Mouse (Mus musculus): ENCODE results near the gene Sltm. TPM values are rescaled to one million over a fixed set of nuclear protein-coding genes. Genes with fewer than 3 reads are reported as not detected.

The Sltm gene
- polyA plus RNA-seq, 1 experiment from 2014 or later: 73.6 TPM

DNA sequence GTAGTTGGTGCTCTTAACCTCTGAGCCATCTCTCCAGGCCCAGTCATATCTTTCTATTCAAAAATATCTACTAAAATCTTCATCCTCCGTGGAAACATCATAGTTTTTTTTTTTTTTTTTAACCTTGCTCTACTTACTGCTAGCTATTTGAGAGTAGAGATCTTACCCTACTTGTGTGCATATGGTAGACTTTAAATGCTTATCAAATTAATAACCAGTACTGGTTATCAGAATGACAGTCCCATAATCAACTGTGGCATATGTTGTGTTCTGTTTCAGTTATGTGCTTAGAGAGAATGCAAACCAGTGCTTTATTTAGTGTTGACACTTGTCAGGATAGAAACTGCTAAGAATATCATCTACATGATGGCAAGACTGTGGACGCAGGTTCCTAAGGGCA is 35.6 kb downstream of the Sltm start:
- H3K4me2 ChIP-seq (ENCODE audit: low read length): no peak overlapping the region
- ATAC-seq: no peak
- no peak overlapping the region for H3K27ac ChIP-seq (ENCODE audit: low read length)

DNA sequence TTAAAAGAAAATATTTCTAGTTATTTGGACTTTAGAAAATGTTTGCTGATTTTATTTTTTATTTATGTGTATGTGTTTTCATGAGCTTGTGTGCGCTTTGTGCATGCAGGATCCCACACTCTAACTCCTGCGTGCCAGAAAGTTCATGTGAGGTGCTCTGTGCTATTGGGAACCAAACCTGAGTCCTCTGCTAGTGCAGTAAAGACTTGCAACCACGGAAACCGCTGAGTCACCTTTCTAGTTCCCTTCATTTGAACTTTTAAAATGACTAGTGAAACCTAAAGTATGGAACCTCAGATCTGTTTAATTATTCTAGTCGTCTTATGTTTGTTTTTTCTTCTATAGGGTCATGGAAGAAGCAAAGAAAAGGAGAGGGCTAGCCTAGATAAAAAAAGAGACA is 38.4 kb downstream of the Sltm start:
- Histone ChIP-seq H3K36me3 (ENCODE audit: control insufficient read depth, insufficient read depth) (peaks cover 34% of the 10 kb centered on the region), H3K4me1 (replicated peaks; ENCODE audit: control insufficient read depth, insufficient read depth, low read length) (no peaks in the 10 kb centered on the region), H3K4me3 (replicated peaks; ENCODE audit: low read length) (no peak overlapping the region), H3K27ac (ENCODE audit: low read length) (no peak overlapping the region), H3K27me3 (replicated peaks; ENCODE audit: control insufficient read depth, insufficient read depth, low read length) (no peaks in the 10 kb centered on the region), H3K9me3 (ENCODE audit: control insufficient read depth, low read length) (no peaks in the 10 kb centered on the region), H3K9ac (replicated peaks; ENCODE audit: low read depth, low read length) (no peak overlapping the region), H3K4me2 (ENCODE audit: low read length) (no peak overlapping the region)
- ATAC-seq: no peak
- WGBS: 93% methylated on average over 5 of the region's 5 CpGs

More for the DNA sequence above, 35.6 kb downstream of the Sltm start:
- Histone ChIP-seq H3K4me1 (replicated peaks; ENCODE audit: control insufficient read depth, insufficient read depth, low read length) (no peaks in the 10 kb centered on the region), H3K9ac (replicated peaks; ENCODE audit: low read depth, low read length) (no peak overlapping the region), H3K27me3 (replicated peaks; ENCODE audit: control insufficient read depth, insufficient read depth, low read length) (no peaks in the 10 kb centered on the region), H3K36me3 (ENCODE audit: control insufficient read depth, insufficient read depth) (peaks cover 34% of the 10 kb centered on the region), H3K4me3 (replicated peaks; ENCODE audit: low read length) (no peak overlapping the region), H3K9me3 (ENCODE audit: control insufficient read depth, low read length) (no peaks in the 10 kb centered on the region)
- WGBS: 94% methylated on average over 2 of the region's 2 CpGs

DNA sequence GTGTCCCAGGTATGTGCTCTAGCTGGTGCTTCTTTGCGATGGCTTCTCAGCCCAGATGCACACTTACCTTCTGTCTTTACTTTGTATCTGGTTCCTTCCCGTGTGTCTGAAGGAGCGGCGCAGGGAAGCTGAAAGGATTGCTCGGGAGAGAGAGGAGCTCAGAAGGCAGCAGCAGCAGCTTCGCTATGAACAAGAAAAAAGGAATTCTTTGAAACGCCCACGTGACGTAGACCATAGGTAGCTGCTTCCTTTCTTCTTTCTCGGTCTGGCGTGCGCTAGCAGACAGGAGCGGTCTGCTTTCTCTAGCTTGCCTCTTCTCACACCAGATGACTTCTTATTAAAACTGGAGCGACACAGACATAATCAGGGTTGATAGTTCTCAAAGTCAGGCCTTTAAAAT is 42.1 kb downstream of the Sltm start:
- Histone ChIP-seq H3K9me3 (ENCODE audit: control insufficient read depth, low read length) (no peaks in the 10 kb centered on the region), H3K27ac (ENCODE audit: low read length) (no peak overlapping the region)
- ATAC-seq: no peak

DNA sequence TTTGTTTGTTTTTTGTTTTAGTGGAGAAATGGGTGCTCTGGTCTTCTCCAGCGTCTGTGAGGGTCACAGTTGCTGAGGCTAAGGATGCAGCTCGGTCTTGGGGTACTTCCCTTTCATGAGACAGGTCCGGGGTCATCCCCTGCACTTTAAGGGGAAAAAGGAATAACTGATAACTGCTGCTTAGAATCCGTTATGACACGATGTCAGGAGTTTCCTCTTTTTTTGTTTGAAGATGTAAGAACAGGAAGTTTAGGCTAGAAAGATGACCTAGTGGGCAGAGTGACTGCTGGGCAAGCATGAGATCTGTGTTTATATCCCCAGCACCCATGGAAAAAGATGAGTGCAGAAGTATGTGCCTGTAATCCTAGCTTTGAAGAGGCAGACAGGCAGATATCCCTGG is 42.6 kb downstream of the Sltm start:
- ATAC-seq: no peak
- Histone ChIP-seq H3K4me1 (replicated peaks; ENCODE audit: control insufficient read depth, insufficient read depth, low read length) (no peaks in the 10 kb centered on the region), H3K36me3 (ENCODE audit: control insufficient read depth, insufficient read depth) (peaks cover 54% of the 10 kb centered on the region), H3K9me3 (ENCODE audit: control insufficient read depth, low read length) (no peaks in the 10 kb centered on the region), H3K9ac (replicated peaks; ENCODE audit: low read depth, low read length) (no peak overlapping the region), H3K4me3 (replicated peaks; ENCODE audit: low read length) (no peak overlapping the region), H3K27me3 (replicated peaks; ENCODE audit: control insufficient read depth, insufficient read depth, low read length) (no peaks in the 10 kb centered on the region), H3K27ac (ENCODE audit: low read length) (no peak overlapping the region), H3K4me2 (ENCODE audit: low read length) (no peak overlapping the region)
- 88% methylated on average over 5 of the region's 5 CpGs for WGBS

More for the DNA sequence above, 42.1 kb downstream of the Sltm start:
- H3K4me2 ChIP-seq (ENCODE audit: low read length): no peak overlapping the region
- H3K27me3 ChIP-seq (replicated peaks; ENCODE audit: control insufficient read depth, insufficient read depth, low read length): no peaks in the 10 kb centered on the region
- no peak overlapping the region for H3K4me3 ChIP-seq (replicated peaks; ENCODE audit: low read length)
- 85% methylated on average over 14 of the region's 14 CpGs for WGBS
- no peaks in the 10 kb centered on the region for H3K4me1 ChIP-seq (replicated peaks; ENCODE audit: control insufficient read depth, insufficient read depth, low read length)
- peaks cover 55% of the 10 kb centered on the region for H3K36me3 ChIP-seq (ENCODE audit: control insufficient read depth, insufficient read depth)
- H3K9ac ChIP-seq (replicated peaks; ENCODE audit: low read depth, low read length): no peak overlapping the region

DNA sequence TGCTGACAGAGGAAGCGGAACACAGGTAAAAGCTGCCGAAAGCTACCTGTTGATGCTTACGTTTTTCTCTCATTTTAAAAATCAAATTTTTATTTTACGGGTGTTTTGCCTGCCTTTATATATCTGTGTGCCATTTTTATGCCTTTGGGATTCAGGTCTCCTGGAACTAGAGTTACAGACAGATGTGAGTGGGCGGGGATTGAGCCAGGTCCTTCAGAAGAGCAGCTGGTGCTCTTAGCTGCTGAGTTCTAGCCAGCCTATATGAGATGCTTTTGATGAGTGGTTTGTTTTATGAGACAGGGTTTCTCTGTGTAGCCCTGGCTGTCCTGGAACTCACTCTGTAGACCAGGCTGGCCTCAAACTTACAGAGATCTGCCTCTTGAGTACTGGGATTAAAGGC is 44.6 kb downstream of the Sltm start:
- Histone ChIP-seq H3K27ac (ENCODE audit: low read length) (no peak overlapping the region), H3K27me3 (replicated peaks; ENCODE audit: control insufficient read depth, insufficient read depth, low read length) (no peaks in the 10 kb centered on the region), H3K36me3 (ENCODE audit: control insufficient read depth, insufficient read depth) (peaks cover 54% of the 10 kb centered on the region), H3K4me1 (replicated peaks; ENCODE audit: control insufficient read depth, insufficient read depth, low read length) (no peaks in the 10 kb centered on the region), H3K9ac (replicated peaks; ENCODE audit: low read depth, low read length) (no peak overlapping the region), H3K4me3 (replicated peaks; ENCODE audit: low read length) (no peak overlapping the region), H3K4me2 (ENCODE audit: low read length) (no peak overlapping the region), H3K9me3 (ENCODE audit: control insufficient read depth, low read length) (no peaks in the 10 kb centered on the region)
- ATAC-seq: no peak
- WGBS: 97% methylated on average over 5 of the region's 5 CpGs

DNA sequence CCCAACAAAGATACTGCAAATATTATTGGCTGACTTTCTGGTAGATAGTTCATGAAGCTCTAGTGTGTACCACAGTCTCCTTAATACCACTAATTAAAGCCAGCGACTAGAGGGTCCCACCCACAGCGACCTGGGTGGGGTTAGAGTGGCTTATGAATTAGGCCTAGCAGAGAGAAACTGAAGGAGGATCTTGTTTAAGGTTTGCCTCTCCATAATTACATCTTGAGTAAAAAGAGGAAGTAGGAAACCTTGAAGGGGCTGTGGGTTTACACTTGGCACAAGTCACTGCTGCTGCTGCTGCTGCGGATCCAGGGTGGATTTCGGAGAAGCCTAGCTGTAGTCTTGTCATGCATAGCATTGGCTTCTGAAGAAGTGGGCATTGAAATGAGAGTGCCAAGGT is 48.2 kb downstream of the Sltm start:
- Histone ChIP-seq H3K4me1 (replicated peaks; ENCODE audit: control insufficient read depth, insufficient read depth, low read length) (no peaks in the 10 kb centered on the region), H3K27ac (ENCODE audit: low read length) (no peak overlapping the region), H3K36me3 (ENCODE audit: control insufficient read depth, insufficient read depth) (peaks cover 51% of the 10 kb centered on the region), H3K9me3 (ENCODE audit: control insufficient read depth, low read length) (no peaks in the 10 kb centered on the region), H3K4me2 (ENCODE audit: low read length) (no peak overlapping the region), H3K27me3 (replicated peaks; ENCODE audit: control insufficient read depth, insufficient read depth, low read length) (no peaks in the 10 kb centered on the region), H3K4me3 (replicated peaks; ENCODE audit: low read length) (no peak overlapping the region), H3K9ac (replicated peaks; ENCODE audit: low read depth, low read length) (no peak overlapping the region)
- ATAC-seq: no peak
- 88% methylated on average over 4 of the region's 4 CpGs for WGBS

DNA sequence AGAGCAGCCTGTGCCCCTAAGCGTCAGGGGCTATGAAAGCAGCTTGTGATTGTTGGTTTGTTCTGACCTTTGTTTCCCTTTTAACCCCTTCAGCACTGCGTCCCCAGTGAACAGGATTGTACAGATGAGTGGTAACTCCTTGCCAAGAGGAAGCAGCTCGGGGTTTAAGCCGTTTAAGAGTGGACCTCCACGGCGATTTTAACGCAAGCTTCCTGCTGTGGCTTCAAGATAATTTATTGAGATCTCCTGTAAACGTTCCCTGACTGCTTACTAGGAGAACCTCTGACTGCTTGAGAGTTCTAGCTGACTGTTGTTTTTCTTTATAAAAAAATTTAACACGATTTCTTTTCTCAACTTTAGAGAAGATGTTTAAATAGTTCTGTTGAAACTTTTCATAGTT is 48.9 kb downstream of the Sltm start:
- Histone ChIP-seq H3K4me2 (ENCODE audit: low read length) (no peak overlapping the region), H3K36me3 (ENCODE audit: control insufficient read depth, insufficient read depth) (peaks cover 45% of the 10 kb centered on the region), H3K27ac (ENCODE audit: low read length) (no peak overlapping the region), H3K27me3 (replicated peaks; ENCODE audit: control insufficient read depth, insufficient read depth, low read length) (no peaks in the 10 kb centered on the region), H3K9me3 (ENCODE audit: control insufficient read depth, low read length) (no peaks in the 10 kb centered on the region), H3K4me3 (replicated peaks; ENCODE audit: low read length) (no peak overlapping the region), H3K9ac (replicated peaks; ENCODE audit: low read depth, low read length) (no peak overlapping the region), H3K4me1 (replicated peaks; ENCODE audit: control insufficient read depth, insufficient read depth, low read length) (no peaks in the 10 kb centered on the region)
- ATAC-seq: no peak
- 65% methylated on average over 9 of the region's 9 CpGs for WGBS

DNA sequence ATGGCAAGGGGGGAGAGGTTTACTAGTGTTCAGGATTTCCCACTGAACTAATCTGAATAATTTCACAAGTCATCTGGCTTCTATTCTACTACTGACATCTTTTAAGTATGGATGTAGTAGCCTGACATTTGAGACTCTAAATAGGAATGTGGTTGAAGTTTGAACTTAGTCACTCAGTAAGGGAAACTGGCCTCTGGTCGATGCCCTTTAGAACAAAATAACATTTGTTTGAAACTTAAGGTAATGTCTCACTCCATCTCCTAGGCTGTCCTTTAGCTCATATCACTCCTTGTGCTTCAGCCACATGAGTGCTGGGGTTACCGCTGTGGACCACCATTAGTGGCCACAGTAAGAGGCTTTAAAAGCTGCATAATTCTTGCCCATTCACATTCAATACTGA is 55.7 kb downstream of the Sltm start:
- Histone ChIP-seq H3K36me3 (ENCODE audit: control insufficient read depth, insufficient read depth) (peaks cover 5% of the 10 kb centered on the region), H3K9ac (replicated peaks; ENCODE audit: low read depth, low read length) (no peak overlapping the region), H3K4me2 (ENCODE audit: low read length) (no peak overlapping the region), H3K4me1 (replicated peaks; ENCODE audit: control insufficient read depth, insufficient read depth, low read length) (no peaks in the 10 kb centered on the region), H3K9me3 (ENCODE audit: control insufficient read depth, low read length) (no peaks in the 10 kb centered on the region), H3K4me3 (replicated peaks; ENCODE audit: low read length) (no peak overlapping the region), H3K27me3 (replicated peaks; ENCODE audit: control insufficient read depth, insufficient read depth, low read length) (no peaks in the 10 kb centered on the region), H3K27ac (ENCODE audit: low read length) (no peak overlapping the region)
- WGBS: 95% methylated on average over 2 of the region's 2 CpGs
- no peak for ATAC-seq

DNA sequence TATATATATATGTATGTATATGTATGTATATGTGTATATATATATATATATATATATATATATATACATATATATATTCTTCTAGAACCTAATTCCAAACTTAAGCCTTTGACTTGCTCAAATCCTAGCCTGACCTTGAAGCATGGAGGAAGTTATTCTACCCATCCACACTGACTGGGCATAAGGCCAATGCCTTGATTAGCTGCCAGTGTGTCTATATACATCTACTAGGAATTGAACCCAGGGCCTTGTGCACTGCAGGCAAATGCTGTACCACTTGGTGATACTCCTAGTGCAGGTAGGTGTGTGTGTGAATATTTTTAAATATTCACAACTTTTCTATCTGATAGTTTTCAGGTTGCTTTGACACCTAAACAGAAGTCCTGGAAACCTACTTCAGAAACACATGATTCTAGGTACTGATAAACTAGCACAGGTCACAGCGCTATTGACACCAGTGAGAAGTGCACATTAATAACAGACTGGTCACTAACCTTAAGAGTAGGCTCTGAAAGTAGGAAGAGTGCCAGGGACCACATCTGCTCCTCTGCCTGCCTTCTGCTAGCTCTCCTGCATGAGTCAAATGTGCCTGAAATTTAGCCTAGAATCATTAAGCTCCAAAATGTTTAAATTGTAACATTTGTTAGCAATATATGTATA is 59.8 kb downstream of the Sltm start:
- WGBS: 97% methylated on average over 1 of the region's 1 CpGs
- Histone ChIP-seq H3K9me3 (ENCODE audit: control insufficient read depth, low read length) (no peaks in the 10 kb centered on the region), H3K36me3 (ENCODE audit: control insufficient read depth, insufficient read depth) (peaks cover 5% of the 10 kb centered on the region; the same call in 1 of the 2 replicates), H3K27ac (ENCODE audit: low read length) (no peak overlapping the region), H3K4me3 (replicated peaks; ENCODE audit: low read length) (no peak overlapping the region), H3K9ac (replicated peaks; ENCODE audit: low read depth, low read length) (no peak overlapping the region), H3K27me3 (replicated peaks; ENCODE audit: control insufficient read depth, insufficient read depth, low read length) (no peaks in the 10 kb centered on the region), H3K4me1 (replicated peaks; ENCODE audit: control insufficient read depth, insufficient read depth, low read length) (no peaks in the 10 kb centered on the region), H3K4me2 (ENCODE audit: low read length) (no peak overlapping the region)
- ATAC-seq: no peak

All from forebrain, embryonic 16.5 days (tissue).